Mouse (Mus musculus) megakaryocyte, embryonic 14.5 days (primary cell): ENCODE data around the gene Dnhd1.

Experiments used
- FLI1 ChIP-seq: IDR thresholded peaks from 2 replicates; pipeline ENCODE4 v1.6.1; 2012; ENCODE audit warnings: low read length, inconsistent platforms, mixed read lengths
- GATA1 ChIP-seq: IDR thresholded peaks from 3 replicates; pipeline ENCODE4 v1.6.1; 2012; ENCODE audit warnings: mixed read lengths, low read length, inconsistent platforms, borderline replicate concordance

DNA sequence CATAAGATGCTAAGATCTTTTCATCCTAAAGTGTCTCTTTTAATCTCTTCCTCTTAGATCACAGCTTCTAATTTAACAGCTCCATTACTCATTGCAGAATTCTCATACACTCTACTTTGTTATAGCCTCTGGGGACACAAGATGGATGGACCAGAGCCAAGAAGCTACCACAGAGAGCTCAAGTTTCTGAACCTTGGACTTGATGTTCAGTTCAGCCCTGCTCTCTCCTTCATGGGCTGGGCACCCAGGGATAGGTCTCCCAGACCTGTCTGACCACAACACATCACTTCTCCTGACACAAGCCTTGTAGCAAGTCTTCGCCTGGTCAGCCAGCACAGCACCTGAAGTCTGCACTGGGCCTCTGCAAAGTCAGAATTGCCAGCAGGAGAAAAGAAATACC, 36.2 kb upstream of the Dnhd1 start:
- no peak for TF ChIP-seq GATA1
- no peak for TF ChIP-seq FLI1
